Mouse (Mus musculus) cerebellum, postnatal 36 days (tissue): ENCODE data around the gene Map9.
"Not testable (repeated sequence)": the region's sequence is repeated elsewhere in the genome, so short reads cannot be mapped to it uniquely, and the experiment has no call there.

Source experiments
- DNase-seq, 2 experiments: peaks; one replicate each; pipeline ENCODE4 v3.0.0; 2021 to 2022; ENCODE audit warnings: mixed read lengths in 2 of 2

The Map9 gene

GRCm38 (mm10) chr3:82357797-82358524, at the start of gene Map9:
TSS of gene Map9 (plus strand) at chr3:82358044.
- peak; percentile 96 to 97 for DNase-seq

GRCm38 (mm10) chr3:82315728-82316127, 42.1 kb upstream of the Map9 start:
- no peak for DNase-seq

- not testable (repeated sequence) for DNase-seq
These were observed 31.1 kb upstream of the Map9 start for GRCm38 (mm10) chr3:82326736-82327135.

- DNase-seq: no peak
These were observed 25.8 kb upstream of the Map9 start for GRCm38 (mm10) chr3:82332067-82332466.

- no peak for DNase-seq
These were observed 25.3 kb upstream of the Map9 start for GRCm38 (mm10) chr3:82332536-82332935.

- DNase-seq: peak; percentile 59 to 62
These were observed 24.5 kb upstream of the Map9 start for GRCm38 (mm10) chr3:82333128-82333969.

- DNase-seq: no peak
These were observed 17.7 kb upstream of the Map9 start for GRCm38 (mm10) chr3:82340111-82340510.

- DNase-seq: no peak
These were observed 9.5 kb upstream of the Map9 start for GRCm38 (mm10) chr3:82348277-82348860.

- no peak for DNase-seq
These were observed 7.5 kb upstream of the Map9 start for GRCm38 (mm10) chr3:82350321-82350720.

GRCm38 (mm10) chr3:82357340-82357739, 504 bp upstream of the Map9 start:
- DNase-seq: no peak

GRCm38 (mm10) chr3:82359036-82359435, 1.2 kb downstream of the Map9 start:
- DNase-seq: no peak

GRCm38 (mm10) chr3:82362452-82362851, 4.6 kb downstream of the Map9 start:
- DNase-seq: no peak

GRCm38 (mm10) chr3:82364505-82364904, 6.7 kb downstream of the Map9 start:
- no peak for DNase-seq

GRCm38 (mm10) chr3:82364988-82365387, 7.1 kb downstream of the Map9 start:
- peak; percentile 20 to 27 for DNase-seq

- no peak for DNase-seq
These were observed 11.4 kb downstream of the Map9 start for GRCm38 (mm10) chr3:82369063-82369860.

- DNase-seq: no peak
These were observed 12.7 kb downstream of the Map9 start for GRCm38 (mm10) chr3:82370439-82371011.

- no peak for DNase-seq
These were observed 19.1 kb downstream of the Map9 start for GRCm38 (mm10) chr3:82376965-82377364.

- DNase-seq: no peak
These were observed 24.5 kb downstream of the Map9 start for GRCm38 (mm10) chr3:82382325-82382724.

GRCm38 (mm10) chr3:82385091-82385490, 27.2 kb downstream of the Map9 start:
- no peak for DNase-seq

GRCm38 (mm10) chr3:82405830-82406229, 48.0 kb downstream of the Map9 start:
- DNase-seq: peak; percentile 10 to 38

- DNase-seq: peak; percentile 92 to 98
These were observed 48.5 kb downstream of the Map9 start for GRCm38 (mm10) chr3:82406336-82406735.

GRCm38 (mm10) chr3:82407432-82407831, 49.6 kb downstream of the Map9 start:
- DNase-seq: peak; percentile 31 to 40
